Mouse (Mus musculus) forebrain, embryonic 16.5 days (tissue): ENCODE measurements around the gene Lmbrd1. TPM values are rescaled to one million over a fixed set of nuclear protein-coding genes. Genes with fewer than 3 reads are reported as not detected.
"Not testable (repeated sequence)": the region's sequence is repeated elsewhere in the genome, so short reads cannot be mapped to it uniquely, and the experiment has no call there.

Source experiments
- ATAC-seq: fragments of 200-750 bp; cut with Nextera tagmentation; 2 replicates; pipeline ENCODE4 v1.8.0; 2017; ENCODE audit warnings: mild to moderate bottlenecking, moderate library complexity
- H3K27ac ChIP-seq: fragments of 300-500 bp; sonication (generic); 2 replicates; pipeline ENCODE4 v1.5.1; 2014; ENCODE audit warnings: low read length, control low read depth
- H3K27me3 ChIP-seq: fragments of 300-500 bp; sonication (generic); replicated peaks from 2 replicates; pipeline ENCODE4 v1.6.1; 2014; ENCODE audit warnings: low read length; ENCODE audit not compliant: control insufficient read depth, insufficient read depth
- H3K36me3 ChIP-seq: fragments of 300-500 bp; sonication (generic); 2 replicates; pipeline ENCODE4 v1.6.1; 2014; ENCODE audit not compliant: control insufficient read depth, insufficient read depth
- H3K4me1 ChIP-seq: fragments of 300-500 bp; sonication (generic); replicated peaks from 2 replicates; pipeline ENCODE4 v1.6.1; 2014; ENCODE audit warnings: low read length; ENCODE audit not compliant: control insufficient read depth, insufficient read depth
- H3K4me2 ChIP-seq: fragments of 300-500 bp; sonication (generic); 2 replicates; pipeline ENCODE4 v1.6.1; 2014; ENCODE audit warnings: mild to moderate bottlenecking, low read length, control low read depth
- H3K4me3 ChIP-seq: fragments of 300-500 bp; sonication (generic); replicated peaks from 2 replicates; pipeline ENCODE4 v1.5.1; 2014; ENCODE audit warnings: mild to moderate bottlenecking, low read length, control low read depth
- H3K9ac ChIP-seq: fragments of 300-500 bp; sonication (generic); replicated peaks from 2 replicates; pipeline ENCODE4 v1.6.1; 2014; ENCODE audit warnings: low read depth, low read length, control low read depth
- H3K9me3 ChIP-seq: fragments of 300-500 bp; sonication (generic); 2 replicates; pipeline ENCODE4 v1.6.1; 2016; ENCODE audit warnings: low read length; ENCODE audit not compliant: control insufficient read depth
- WGBS: fragments of 180-500 bp; shearing (Covaris S2); extraction: QIAGEN DNeasy Blood & Tissue Kit; methylation state at CpG from one replicate; pipeline ENCODE4 v1.1.7; 2014; 5-methylcytosine and 5-hydroxymethylcytosine counted together
- polyA plus RNA-seq: library from polyadenylated mRNA; unstranded; fragments of >200 nt; fragmentation: Nextera tagmentation; extraction: Ambion mirVana; gene quantifications from 2 replicates; pipeline ENCODE4 v1.2.1, GENCODE M21; 2015

The Lmbrd1 gene
- polyA plus RNA-seq: 44.2 and 48.0 TPM in 2 replicates

- Histone ChIP-seq H3K4me2 (peak within 1 kb of the TSS; percentile 67), H3K27ac (peak within 1 kb of the TSS; percentile 78), H3K27me3 (no peaks in the 10 kb centered on the region), H3K36me3 (no peaks in the 10 kb centered on the region), H3K4me1 (peaks cover 10% of the 10 kb centered on the region; the same call in 1 of the 2 replicates), H3K4me3 (peak within 1 kb of the TSS; percentile 56), H3K9me3 (no peaks in the 10 kb centered on the region), H3K9ac (peak within 1 kb of the TSS; percentile 72)
- peak; percentile 97 for ATAC-seq
- under 1% methylated on average over 53 of the region's 54 CpGs for WGBS
Observed at GRCm38 (mm10) chr1:24678205-24678917, at the start of gene Lmbrd1. Gene Lmbrd1, plus strand, starts transcription at chr1:24678630.

- Histone ChIP-seq H3K4me3 (no peak overlapping the region), H3K9me3 (no peaks in the 10 kb centered on the region), H3K27ac (no peak overlapping the region), H3K36me3 (no peaks in the 10 kb centered on the region), H3K4me1 (no peaks in the 10 kb centered on the region), H3K27me3 (no peaks in the 10 kb centered on the region), H3K9ac (no peak overlapping the region), H3K4me2 (no peak overlapping the region)
- WGBS: 42% methylated on average over 14 of the region's 14 CpGs
- peak; percentile 23; the same call in 1 of the 2 replicates for ATAC-seq
Observed at GRCm38 (mm10) chr1:24633553-24634132, 44.8 kb upstream of the Lmbrd1 start.

- Histone ChIP-seq H3K4me2 (no peak overlapping the region), H3K4me3 (no peak overlapping the region), H3K4me1 (no peaks in the 10 kb centered on the region), H3K36me3 (no peaks in the 10 kb centered on the region), H3K27ac (no peak overlapping the region), H3K27me3 (no peaks in the 10 kb centered on the region), H3K9me3 (no peaks in the 10 kb centered on the region), H3K9ac (no peak overlapping the region)
- WGBS: 43% methylated on average over 2 of the region's 2 CpGs
- ATAC-seq: no peak
Observed at GRCm38 (mm10) chr1:24650100-24650499, 28.3 kb upstream of the Lmbrd1 start.

GRCm38 (mm10) chr1:24659914-24660313 lies 18.5 kb upstream of the Lmbrd1 start:
- Histone ChIP-seq H3K9ac (no peak overlapping the region), H3K9me3 (no peaks in the 10 kb centered on the region), H3K4me1 (no peaks in the 10 kb centered on the region), H3K36me3 (no peaks in the 10 kb centered on the region), H3K27ac (no peak overlapping the region), H3K4me3 (no peak overlapping the region), H3K27me3 (no peaks in the 10 kb centered on the region), H3K4me2 (no peak overlapping the region)
- 67% methylated on average over 1 of the region's 1 CpGs for WGBS
- no peak for ATAC-seq

- ATAC-seq, H3K27me3 ChIP-seq, H3K27ac ChIP-seq, H3K4me2 ChIP-seq, H3K36me3 ChIP-seq, H3K4me1 ChIP-seq, H3K9ac ChIP-seq, H3K9me3 ChIP-seq, H3K4me3 ChIP-seq: not testable (repeated sequence)
Observed at GRCm38 (mm10) chr1:24660662-24661061, 17.8 kb upstream of the Lmbrd1 start.

DNA sequence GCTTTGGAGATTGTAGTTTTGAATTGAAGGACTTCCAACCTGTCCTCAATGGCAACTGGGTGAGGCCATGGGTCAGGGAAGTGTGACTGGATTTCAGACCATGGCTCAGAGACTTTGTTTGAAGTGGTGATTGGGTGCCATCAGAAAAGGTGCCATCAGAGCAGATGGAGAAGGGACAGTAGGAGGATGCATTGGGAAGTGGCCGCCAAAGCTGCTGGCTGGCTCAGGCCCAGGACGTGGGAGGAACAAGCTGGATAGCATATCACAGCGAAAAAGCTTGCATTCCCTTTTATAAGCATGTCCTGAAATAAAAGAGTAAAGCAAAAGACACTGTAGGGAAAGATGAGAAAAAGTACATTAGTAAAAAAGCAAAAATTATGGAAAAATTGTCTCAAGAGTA lies 16.9 kb upstream of the Lmbrd1 start:
- 85% methylated on average over 3 of the region's 3 CpGs for WGBS
- H3K9me3 ChIP-seq: no peaks in the 10 kb centered on the region
- no peak overlapping the region for H3K9ac ChIP-seq
- no peaks in the 10 kb centered on the region for H3K27me3 ChIP-seq
- no peaks in the 10 kb centered on the region for H3K4me1 ChIP-seq
- H3K4me2 ChIP-seq: no peak overlapping the region
- no peak for ATAC-seq
- H3K27ac ChIP-seq: no peak overlapping the region
- no peak overlapping the region for H3K4me3 ChIP-seq
- no peaks in the 10 kb centered on the region for H3K36me3 ChIP-seq

DNA sequence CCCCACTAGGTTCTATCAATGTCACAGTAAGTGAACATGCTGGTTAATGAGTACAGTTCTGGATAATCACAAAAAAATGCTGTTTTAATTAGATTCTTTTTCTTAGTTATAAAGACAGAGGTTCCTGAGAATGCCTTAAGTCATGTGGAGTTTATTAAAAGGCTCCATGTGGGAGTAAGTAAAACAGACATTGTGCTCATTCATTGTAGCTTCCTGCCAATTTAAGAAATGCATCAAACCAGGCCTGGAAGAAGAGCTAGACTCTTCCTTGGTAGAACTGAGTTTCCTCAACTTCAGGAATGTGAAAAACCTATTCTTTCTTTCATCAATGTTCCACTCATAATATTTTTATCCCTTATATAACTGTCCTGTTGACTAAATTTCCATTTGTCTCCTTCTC lies 14.3 kb upstream of the Lmbrd1 start:
- no peaks in the 10 kb centered on the region for H3K36me3 ChIP-seq
- no peaks in the 10 kb centered on the region for H3K27me3 ChIP-seq
- ATAC-seq: no peak
- H3K9ac ChIP-seq: no peak overlapping the region
- no peak overlapping the region for H3K4me3 ChIP-seq
- no peak overlapping the region for H3K4me2 ChIP-seq
- H3K9me3 ChIP-seq: no peaks in the 10 kb centered on the region
- no peaks in the 10 kb centered on the region for H3K4me1 ChIP-seq
- H3K27ac ChIP-seq: no peak overlapping the region

DNA sequence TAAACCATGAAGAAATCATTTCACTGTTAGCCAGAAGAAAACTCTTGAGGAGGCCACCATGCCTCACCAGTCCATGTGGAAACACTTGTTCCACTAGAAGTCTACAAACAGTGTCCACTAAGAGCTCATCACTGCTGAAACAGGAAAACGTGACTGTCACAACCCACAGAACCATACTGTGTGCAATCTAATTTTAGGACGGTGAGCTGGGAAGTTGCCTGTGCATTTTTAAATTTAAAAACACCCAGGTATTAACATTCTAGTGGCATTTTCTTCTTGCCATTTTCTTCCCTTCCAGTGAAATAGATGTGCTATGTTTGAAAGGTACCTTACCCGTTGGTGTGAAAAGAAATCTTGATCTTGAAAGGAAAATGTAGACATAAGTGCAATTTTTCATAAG lies 5.2 kb upstream of the Lmbrd1 start:
- H3K36me3 ChIP-seq: no peaks in the 10 kb centered on the region
- H3K27ac ChIP-seq: no peak overlapping the region
- no peak overlapping the region for H3K4me3 ChIP-seq
- no peaks in the 10 kb centered on the region for H3K27me3 ChIP-seq
- no peak for ATAC-seq
- 75% methylated on average over 3 of the region's 3 CpGs for WGBS
- no peak overlapping the region for H3K9ac ChIP-seq
- H3K4me2 ChIP-seq: no peak overlapping the region
- H3K4me1 ChIP-seq: 0 out of 2 replicates have a peak, but pooled peaks cover 2% of the 10 kb centered on the region
- no peaks in the 10 kb centered on the region for H3K9me3 ChIP-seq

DNA sequence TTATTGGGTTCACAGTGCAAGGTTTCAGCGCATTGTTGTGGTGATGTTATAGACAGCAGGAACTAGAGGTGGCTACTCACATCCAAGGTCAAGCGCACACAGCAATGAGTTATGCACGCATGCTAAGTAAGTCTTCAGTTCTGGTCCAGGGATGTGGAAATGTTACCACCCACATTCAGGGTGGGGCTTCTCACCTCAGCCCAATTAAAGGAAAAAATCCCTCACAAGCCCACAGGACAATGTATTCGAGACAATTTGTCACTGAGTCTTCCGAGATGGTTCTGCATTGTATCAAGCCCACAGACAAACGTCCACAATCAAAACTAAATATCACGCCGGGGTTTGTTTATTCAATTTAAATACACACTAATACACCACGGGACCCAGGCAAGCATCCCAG lies 724 bp upstream of the Lmbrd1 start:
- Histone ChIP-seq H3K27ac (no peak overlapping the region), H3K36me3 (no peaks in the 10 kb centered on the region), H3K9ac (peak overlapping the region; percentile 72), H3K4me3 (peak overlapping the region; percentile 56), H3K27me3 (no peaks in the 10 kb centered on the region), H3K4me1 (peaks cover 10% of the 10 kb centered on the region; the same call in 1 of the 2 replicates), H3K9me3 (no peaks in the 10 kb centered on the region), H3K4me2 (peak overlapping the region; percentile 57)
- WGBS: 82% methylated on average over 9 of the region's 9 CpGs
- no peak; the same call in 1 of the 2 replicates for ATAC-seq
